Mouse (Mus musculus): ENCODE measurements around the gene Ttc23.

The Ttc23 gene

DNA sequence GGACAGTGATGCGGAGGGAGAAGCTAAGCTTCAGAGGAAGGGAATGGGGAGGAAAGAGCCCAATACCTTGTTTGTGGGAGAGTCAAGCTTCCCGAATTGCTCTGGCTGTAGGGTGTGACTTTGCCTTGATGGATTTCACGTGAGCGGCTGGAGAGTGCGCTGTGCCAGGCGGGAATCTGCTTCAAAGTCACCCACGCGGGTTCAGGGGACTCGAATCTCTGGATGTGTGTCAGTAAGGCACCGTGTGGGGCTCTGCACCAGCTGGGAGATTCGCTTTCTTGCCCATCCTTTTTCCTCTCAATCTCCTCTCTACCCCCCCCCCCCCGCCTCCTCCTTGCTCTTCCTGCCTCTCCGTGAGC lies 156.6 kb downstream of the Ttc23 start:
- DNase-seq (ENCODE audit: low spot score): no peak
